Mouse (Mus musculus) cerebellum, adult 2 months (tissue): ENCODE measurements around the gene Slc26a10.

Experiments used
- CTCF ChIP-seq: fragments of 200-500 bp; IDR thresholded peaks from 2 replicates; pipeline ENCODE4 v1.5.1; 2011; ENCODE audit warnings: low read depth, mild to moderate bottlenecking, control low read depth, low read length, moderate library complexity, borderline replicate concordance; ENCODE audit not compliant: insufficient read depth
- POLR2A ChIP-seq: fragments of 200-500 bp; IDR thresholded peaks from 2 replicates; pipeline ENCODE4 v1.6.1; 2011; ENCODE audit warnings: low read length, control low read depth, borderline replicate concordance; ENCODE audit not compliant: insufficient read depth

DNA sequence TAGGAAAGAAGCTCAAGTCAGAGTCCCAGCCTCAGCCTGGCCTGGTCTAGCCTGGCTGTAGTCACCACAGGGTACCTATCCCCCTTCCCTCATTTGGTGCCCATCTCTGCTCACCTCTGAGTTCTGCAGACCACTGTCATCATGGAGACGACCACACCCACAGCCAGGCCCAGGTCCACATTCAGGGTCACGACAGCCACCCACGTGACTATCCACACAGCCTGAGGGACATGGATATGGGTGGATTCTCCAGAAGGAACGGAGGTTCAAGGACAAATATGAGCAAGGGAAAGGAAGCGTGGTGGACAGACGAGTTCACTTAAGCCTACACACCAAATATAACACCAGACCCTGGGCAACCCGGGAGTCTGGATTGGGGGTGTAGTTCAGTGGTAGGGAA lies 6.3 kb downstream of the Slc26a10 start:
- no peak for TF ChIP-seq CTCF
- TF ChIP-seq POLR2A = no peak
